Mouse (Mus musculus) gastrocnemius, adult 18-20 months (tissue): ENCODE measurements around the gene Atp6v0b. TPM values are rescaled to one million over a fixed set of nuclear protein-coding genes. Genes with fewer than 3 reads are reported as not detected.

Source experiments
- DNase-seq: peaks from one replicate; pipeline ENCODE4 v3.0.0; 2021; ENCODE audit warnings: low spot score
- total RNA-seq, 2 experiments: library from RNA; stranded (reverse); gene quantifications; 2 replicates each; pipeline ENCODE4 v1.2.3; 2021

Atp6v0b gene
- total RNA-seq, 2 experiments from 2014 or later, result 82.2 to 83.6 TPM

DNA sequence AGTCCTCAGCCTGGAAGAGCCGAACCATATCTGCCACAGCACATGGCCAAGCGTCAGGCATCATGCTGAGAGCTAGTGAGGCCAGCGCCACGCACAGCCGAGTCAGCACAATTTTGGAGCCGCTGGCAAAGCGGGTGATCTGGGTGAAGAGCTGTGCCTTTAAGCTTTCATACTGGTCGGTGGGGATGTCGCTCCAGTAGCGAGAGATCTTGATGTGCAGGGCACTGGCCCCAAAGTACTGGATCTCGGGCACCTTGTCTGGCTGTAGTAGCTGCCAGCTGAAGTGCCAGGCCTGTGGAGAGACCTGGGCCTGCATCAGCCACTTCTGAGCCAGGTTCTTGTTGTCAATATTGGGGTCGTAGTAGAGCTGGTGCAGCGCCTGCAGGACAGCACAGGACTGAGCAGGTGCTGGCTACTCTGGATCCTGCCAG, 25.0 kb upstream of the Atp6v0b start:
- DNase-seq, result no peak

GRCm38 (mm10) chr4:117908834-117909453, 21.8 kb upstream of the Atp6v0b start:
- DNase-seq, result no peak

DNA sequence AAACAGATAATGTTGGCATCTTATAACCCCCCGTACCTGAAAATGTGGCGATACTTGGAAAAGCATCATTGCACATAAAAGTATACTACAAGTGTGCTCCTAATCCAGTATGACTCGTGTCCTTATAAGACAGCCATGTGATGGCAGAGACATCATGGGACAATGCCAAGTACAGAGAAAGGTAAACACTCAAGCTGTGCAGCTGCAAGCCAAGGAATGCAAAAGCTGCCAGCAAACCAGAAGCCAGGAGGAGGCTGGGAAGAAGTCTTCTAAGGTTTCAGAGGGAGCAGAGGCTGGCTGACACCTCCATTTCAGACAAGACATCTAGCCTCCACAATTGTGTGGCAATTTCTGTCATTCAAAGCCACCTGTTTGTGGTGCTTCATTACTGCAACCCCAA, 19.1 kb upstream of the Atp6v0b start:
- peak; percentile 84 for DNase-seq

GRCm38 (mm10) chr4:117904761-117905160, 17.6 kb upstream of the Atp6v0b start:
- DNase-seq, result no peak

DNA sequence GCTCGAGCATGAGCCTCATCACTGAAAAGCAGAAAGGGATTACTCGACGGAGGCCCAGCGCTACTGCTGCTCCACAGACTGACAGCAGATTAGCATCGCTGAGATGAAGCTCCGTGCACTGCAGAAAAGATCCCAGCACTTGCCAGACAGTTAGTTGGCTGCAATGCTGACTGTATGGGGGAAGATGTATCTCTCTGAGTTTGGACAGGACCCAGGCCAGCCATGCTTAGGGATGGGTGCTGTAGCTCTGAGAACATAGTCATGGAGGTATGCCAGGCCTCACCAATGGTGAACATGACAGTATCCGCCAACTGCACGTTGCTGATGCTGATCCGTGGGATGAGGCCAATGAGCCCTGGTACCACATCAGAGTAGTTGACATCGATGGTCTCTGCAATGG, 17.0 kb upstream of the Atp6v0b start:
- DNase-seq, result no peak

- DNase-seq, result no peak
These were observed 11.0 kb upstream of the Atp6v0b start for GRCm38 (mm10) chr4:117898111-117898510.

- no peak for DNase-seq
These were observed 8.9 kb upstream of the Atp6v0b start for GRCm38 (mm10) chr4:117896031-117896430.

GRCm38 (mm10) chr4:117895339-117895738, 8.2 kb upstream of the Atp6v0b start:
- no peak for DNase-seq

- no peak for DNase-seq
These were observed 7.5 kb upstream of the Atp6v0b start for GRCm38 (mm10) chr4:117894601-117895000.

- no peak for DNase-seq
These were observed 6.2 kb upstream of the Atp6v0b start for GRCm38 (mm10) chr4:117893376-117893775.

DNA sequence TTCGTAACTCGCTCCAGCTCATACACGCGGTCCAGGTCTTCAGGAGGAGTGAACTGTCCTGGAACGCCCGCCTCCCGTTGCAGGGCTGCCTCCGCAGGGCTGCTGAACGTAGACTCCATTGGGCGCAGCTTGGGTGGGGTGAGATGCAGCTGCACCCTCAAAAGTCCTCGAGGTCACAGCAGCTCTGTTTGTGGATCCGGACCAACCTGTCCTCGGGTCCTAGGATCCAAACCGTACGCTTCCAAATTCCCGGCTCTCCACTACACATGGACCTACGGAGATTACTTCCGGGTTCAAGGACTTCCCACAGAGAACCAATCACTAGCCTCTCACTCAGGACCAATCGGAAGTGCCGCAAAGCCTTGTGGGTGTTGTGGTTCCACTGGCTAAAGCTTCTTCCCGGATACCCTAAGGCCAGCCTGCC, 4.6 kb upstream of the Atp6v0b start, which contains the start of gene Dph2:
Gene Dph2, minus strand, starts transcription at position 295 of the 424 bp plus-strand sequence.
- peak; percentile 88 for DNase-seq

GRCm38 (mm10) chr4:117890750-117891149, 3.6 kb upstream of the Atp6v0b start:
- no peak for DNase-seq

DNA sequence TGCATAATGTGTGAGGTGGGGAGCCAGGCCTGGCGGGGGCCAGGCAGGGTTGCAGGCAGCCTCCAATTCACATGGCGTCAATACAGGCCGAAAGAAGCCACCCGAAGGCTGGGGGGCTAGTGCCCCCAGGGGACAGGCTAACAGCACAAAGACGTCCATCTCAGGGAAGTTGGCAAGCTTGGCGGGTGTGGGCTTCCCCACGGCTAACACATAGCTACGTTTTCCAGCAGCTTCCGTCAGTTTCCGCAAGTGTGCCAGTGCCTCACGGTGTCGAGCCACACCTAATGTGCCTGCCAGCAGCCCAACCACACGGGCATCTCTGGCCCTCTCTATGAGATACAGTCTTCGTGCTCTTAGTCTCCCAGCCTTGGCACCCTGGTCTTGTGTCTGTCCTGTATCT, 2.9 kb upstream of the Atp6v0b start:
- DNase-seq, result no peak

DNA sequence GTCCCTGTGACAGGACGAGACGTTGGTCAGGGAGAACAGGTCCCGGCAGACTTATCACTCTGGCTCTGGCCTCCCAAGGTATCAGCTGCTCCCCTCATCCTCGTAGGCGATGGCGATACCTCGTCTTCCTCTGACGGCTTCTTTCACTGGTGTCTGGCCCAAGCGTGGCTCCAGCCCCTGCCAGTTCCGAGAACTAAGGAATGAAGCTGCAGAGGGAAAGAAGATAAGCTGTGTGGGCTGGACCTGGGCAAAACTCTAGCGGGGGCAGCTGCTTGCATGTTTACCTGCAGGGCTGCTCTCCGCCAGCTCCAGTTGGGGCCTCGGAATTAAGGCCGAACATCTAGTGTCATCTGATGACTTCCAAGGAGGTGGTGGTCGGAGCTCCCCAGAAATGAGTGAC, 2.3 kb upstream of the Atp6v0b start:
- no peak for DNase-seq

DNA sequence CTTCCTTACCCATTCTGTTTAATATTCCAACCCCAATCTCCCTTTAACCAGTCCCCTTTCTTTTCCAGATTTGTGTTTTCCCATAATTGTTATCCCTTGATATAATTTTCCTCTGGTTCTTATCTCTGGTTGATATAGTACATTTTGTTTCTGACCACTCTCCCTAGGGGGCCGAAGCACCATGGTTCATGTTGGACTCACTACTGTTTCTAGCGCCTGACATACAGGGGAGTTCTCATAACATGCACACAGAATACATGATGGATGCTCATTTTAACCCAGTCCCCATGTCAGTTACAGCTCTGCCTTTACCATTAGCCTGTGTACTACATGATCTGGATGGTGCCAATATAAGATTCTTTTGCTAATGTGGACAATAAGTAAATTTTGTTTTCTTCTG, 787 bp upstream of the Atp6v0b start:
- no peak for DNase-seq

GRCm38 (mm10) chr4:117886644-117887043, 489 bp downstream of the Atp6v0b start:
- DNase-seq, result no peak

GRCm38 (mm10) chr4:117885994-117886393, 1.1 kb downstream of the Atp6v0b start:
- DNase-seq, result no peak

DNA sequence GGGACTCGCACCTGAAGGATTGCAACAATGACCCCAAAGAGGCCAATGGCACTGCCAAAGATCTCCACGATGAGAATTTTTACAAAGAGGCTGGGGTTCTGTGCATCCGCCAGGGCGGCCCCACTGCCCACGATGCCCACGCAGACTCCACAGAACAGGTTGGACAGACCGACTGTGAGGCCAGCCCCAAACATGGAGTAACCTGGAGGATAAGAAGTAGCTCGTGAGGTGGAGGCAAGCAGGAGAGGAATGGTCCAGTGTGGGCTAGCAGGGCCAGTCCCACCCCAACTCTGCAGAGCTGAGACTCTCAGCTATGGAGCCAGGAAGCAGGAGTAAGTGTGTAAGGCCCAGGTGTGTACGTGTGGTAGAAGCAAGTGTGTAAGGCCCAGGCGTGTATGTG, 2.0 kb downstream of the Atp6v0b start:
- no peak for DNase-seq

DNA sequence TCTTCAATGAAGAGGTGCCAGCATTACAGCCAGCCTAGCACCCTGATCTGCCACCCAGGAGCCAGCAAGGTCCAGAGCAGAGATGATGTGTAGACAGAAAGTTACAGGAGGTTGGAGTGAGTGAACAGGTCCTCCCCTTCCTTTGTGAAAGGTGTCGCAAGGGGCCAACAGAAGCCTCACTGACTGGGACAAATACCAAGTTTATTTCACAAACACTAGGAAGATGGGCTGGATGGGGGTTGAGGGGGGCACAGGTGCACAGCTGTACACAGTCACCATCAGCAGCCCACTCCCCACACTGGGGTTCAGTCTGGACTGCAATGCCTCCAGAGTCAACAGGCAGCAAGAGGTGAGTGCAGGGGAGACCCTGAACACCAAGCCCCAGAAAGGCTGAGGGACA, 3.0 kb downstream of the Atp6v0b start:
- no peak for DNase-seq

- no peak for DNase-seq
These were observed 4.1 kb downstream of the Atp6v0b start, which contains the start of gene B4galt2 for GRCm38 (mm10) chr4:117882701-117883691. Gene B4galt2, minus strand, starts transcription at chr4:117883487.

DNA sequence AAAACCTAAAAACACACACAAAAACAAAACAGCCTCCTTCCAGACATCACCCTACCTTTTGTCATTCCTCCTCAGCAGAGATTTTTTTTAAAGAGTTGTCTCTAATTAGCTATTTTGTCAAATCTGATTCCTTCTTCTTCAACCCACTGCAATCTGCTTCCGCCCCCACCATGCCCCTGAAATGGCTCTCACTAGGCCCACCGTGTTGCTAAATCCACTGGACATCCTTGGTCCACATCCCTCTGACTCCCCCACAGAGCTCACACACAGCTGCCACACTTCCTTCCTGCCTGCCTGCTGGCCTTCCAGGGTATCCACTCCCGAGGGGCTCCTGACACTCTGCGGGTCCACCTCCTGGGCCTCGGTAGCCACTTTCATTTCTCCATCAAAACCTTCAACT, 8.4 kb downstream of the Atp6v0b start:
- DNase-seq, result no peak

- DNase-seq, result no peak
These were observed 8.8 kb downstream of the Atp6v0b start for GRCm38 (mm10) chr4:117878301-117878700.
